Mouse (Mus musculus): ENCODE results near the gene Tfam.

DNA sequence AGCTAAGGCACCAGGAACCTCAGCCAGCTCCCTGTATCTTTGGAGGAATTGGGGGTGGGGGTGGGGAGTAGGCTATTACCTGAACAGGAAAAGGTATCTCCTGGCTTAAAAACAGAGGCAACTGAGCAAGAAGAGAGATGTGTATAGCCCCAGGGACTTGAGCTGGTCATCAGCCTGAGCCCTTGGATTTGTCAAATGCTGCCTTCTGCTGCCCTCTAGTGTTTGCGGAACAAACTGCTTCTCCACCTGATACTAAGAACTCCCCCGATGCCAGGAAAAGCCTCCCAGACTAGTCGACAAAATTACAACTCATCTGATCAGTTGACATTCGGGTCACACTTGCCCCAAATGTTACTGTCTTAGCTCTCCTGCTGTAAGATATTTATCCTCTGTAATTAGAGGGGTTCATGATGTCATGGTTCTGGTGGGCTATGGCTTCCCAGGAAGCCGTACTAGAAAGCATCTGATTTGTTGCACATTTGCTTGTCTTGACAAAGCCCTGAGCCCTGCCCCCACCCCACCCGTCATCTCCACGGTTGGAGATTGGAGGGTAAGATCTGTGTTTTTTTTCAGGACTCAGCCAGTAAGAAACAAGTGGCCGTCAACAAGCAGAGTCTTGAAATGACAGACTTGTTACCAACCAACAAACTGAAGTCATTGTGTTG, 19.7 kb downstream of the Tfam start:
- TF ChIP-seq POLR2A (IDR thresholded peaks at IDR 0.05; ENCODE audit: control insufficient read depth, low read depth, low read length) (no peak), CTCF (IDR thresholded peaks at IDR 0.05; ENCODE audit: control insufficient read depth, insufficient read depth, insufficient replicate concordance, low read depth, low read length) (peak; percentile 78)
